14 mouse cellular contexts compared by ENCODE assay signal in the genomic region with DNA sequence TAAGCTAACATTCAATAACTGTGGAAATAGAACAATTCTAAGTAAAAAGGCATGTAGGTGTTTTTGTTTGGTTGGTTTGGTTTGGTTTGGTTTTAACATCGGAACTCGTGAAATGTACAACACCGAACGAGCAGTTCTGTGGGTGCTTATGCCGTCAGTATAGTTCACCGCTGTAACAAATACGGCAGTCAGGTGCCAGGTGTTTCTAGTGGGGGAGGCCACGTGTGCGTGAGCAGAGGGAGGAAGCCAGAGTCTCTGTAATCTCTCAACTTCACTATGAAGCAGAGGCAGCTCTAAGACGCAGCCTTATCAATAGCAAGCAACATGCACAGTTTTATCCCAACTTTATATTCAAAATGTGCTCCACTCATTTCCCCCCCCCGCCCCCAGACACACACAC. TPM values are rescaled to one million over a fixed set of nuclear protein-coding genes. Genes with fewer than 3 reads are reported as not detected.
A peak's percentile ranks its signal among the peaks of the same experiment; 100 is the strongest.
DNase-seq lines count a peak whose midpoint lies in the region; ATAC-seq and TF ChIP-seq lines count a peak whose summit lies in the region.
"Had no signal": no experiment of that assay in that cellular context is flagged by ENCODE, and none has a peak within 500 bp of the region (broad histone marks: within the 10 kb centered on the region; RNA-seq: fewer than 3 reads in every experiment).

No protein-coding gene starts in this region.

- peaks cover 10% of the 10 kb centered on the region for H3K4me1 ChIP-seq in kidney, embryonic 16.5 days (ENCODE audit: insufficient read depth, low read length)
- H3K4me1 ChIP-seq in MEL (ENCODE audit: control insufficient read depth in 1 of 2, insufficient read depth in 2 of 2, low read length in 2 of 2) = peaks cover 0 to 7% of the 10 kb centered on the region in 2 experiments; a peak in 2 of 4 replicates
- H3K4me1 ChIP-seq in forebrain, embryonic 11.5 days (replicated peaks; ENCODE audit: control insufficient read depth, insufficient read depth, low read length) = peaks cover 5% of the 10 kb centered on the region; the same call in 1 of the 2 replicates
- peaks cover 33 to 44% of the 10 kb centered on the region in 2 experiments for H3K4me1 ChIP-seq in liver, embryonic 14.5 days (replicated peaks; ENCODE audit: control insufficient read depth in 2 of 2, insufficient read depth in 2 of 2, low read length in 1 of 2)

- TF ChIP-seq POLR2A in MEL (IDR thresholded peaks at IDR 0.05; ENCODE audit: control insufficient read depth in 1 of 2, insufficient read depth in 1 of 2, low read depth in 1 of 2, low read length in 2 of 2, poor library complexity in 1 of 2) = no peak

- DNase-seq in kidney, postnatal 10 days = no peak
- DNase-seq in MEL (ENCODE audit: low read depth, low spot score) = peak; percentile 57
- no peak for DNase-seq in forebrain, embryonic 11.5 days (ENCODE audit: low spot score)
- DNase-seq in liver, embryonic 14.5 days (ENCODE audit: low read depth in 3 of 3, low spot score in 3 of 3) = no peak
- no peak for DNase-seq in natural killer cell, adult 2 months (ENCODE audit: low spot score in 2 of 2)
- no peak for DNase-seq in adrenal gland, postnatal 4 days (ENCODE audit: low spot score in 2 of 2)
- DNase-seq in right cerebral cortex, postnatal 14 days = no peak
- DNase-seq: adrenal gland, postnatal 36 days; gastrocnemius, postnatal 10 days; kidney, adult 2 months had no signal

- H3K9me3 ChIP-seq in kidney, embryonic 16.5 days (ENCODE audit: low read length) = no peaks in the 10 kb centered on the region
- H3K9me3 ChIP-seq in MEL (replicated peaks; ENCODE audit: insufficient read depth, low read length) = no peaks in the 10 kb centered on the region
- no peaks in the 10 kb centered on the region for H3K9me3 ChIP-seq in forebrain, embryonic 11.5 days (ENCODE audit: control insufficient read depth, low read length)
- H3K9me3 ChIP-seq in liver, embryonic 14.5 days (ENCODE audit: control insufficient read depth, low read length) = no peaks in the 10 kb centered on the region
- H3K9me3 ChIP-seq: G1E; limb, embryonic 15.5 days had no signal

- 0 out of 2 replicates have a peak overlapping the region, but pooled peaks have one; percentile 7 for H3K4me2 ChIP-seq in kidney, embryonic 16.5 days (replicated peaks; ENCODE audit: low read depth, low read length)
- peak overlapping the region; percentile 24; the same call in 1 of the 2 replicates for H3K4me2 ChIP-seq in forebrain, embryonic 11.5 days (ENCODE audit: low read depth, low read length, severe bottlenecking)
- H3K4me2 ChIP-seq in liver, embryonic 14.5 days (ENCODE audit: low read depth) = peak overlapping the region; percentile 0

- TF ChIP-seq RAD21 in MEL (IDR thresholded peaks at IDR 0.05; ENCODE audit: low read depth, low read length) = no peak

- peaks cover 24% of the 10 kb centered on the region for H3K27me3 ChIP-seq in kidney, embryonic 16.5 days (ENCODE audit: insufficient read depth, low read length)
- no peaks in the 10 kb centered on the region for H3K27me3 ChIP-seq in MEL (ENCODE audit: control insufficient read depth in 1 of 2, insufficient read depth in 2 of 2, low read length in 2 of 2)
- peaks cover 7% of the 10 kb centered on the region for H3K27me3 ChIP-seq in forebrain, embryonic 11.5 days (ENCODE audit: control insufficient read depth, insufficient read depth, low read length)
- H3K27me3 ChIP-seq in liver, embryonic 14.5 days (ENCODE audit: control insufficient read depth, insufficient read depth, low read length) = no peaks in the 10 kb centered on the region

- 0 out of 2 replicates have a peak overlapping the region, but pooled peaks have one; percentile 10 for H3K4me3 ChIP-seq in kidney, embryonic 16.5 days (ENCODE audit: low read length)
- H3K4me3 ChIP-seq in MEL (ENCODE audit: control insufficient read depth in 1 of 2, insufficient read depth in 1 of 2, low read depth in 2 of 2, low read length in 2 of 2) = peak overlapping the region; percentile 15 to 67
- H3K4me3 ChIP-seq in forebrain, embryonic 11.5 days (ENCODE audit: low read depth, low read length) = no peak overlapping the region
- no peak overlapping the region; a peak in 1 of 4 replicates for H3K4me3 ChIP-seq in liver, embryonic 14.5 days (ENCODE audit: insufficient read depth in 1 of 2, low read depth in 2 of 2, low read length in 2 of 2)

- H3K36me3 ChIP-seq in kidney, embryonic 16.5 days (ENCODE audit: insufficient read depth, low read length) = no peaks in the 10 kb centered on the region
- peaks cover 0 to 14% of the 10 kb centered on the region in 2 experiments; a peak in 2 of 4 replicates for H3K36me3 ChIP-seq in MEL (ENCODE audit: control insufficient read depth in 1 of 2, insufficient read depth in 2 of 2, low read length in 2 of 2)
- H3K36me3 ChIP-seq in forebrain, embryonic 11.5 days (ENCODE audit: control insufficient read depth, insufficient read depth, low read length) = no peaks in the 10 kb centered on the region
- H3K36me3 ChIP-seq in liver, embryonic 14.5 days (replicated peaks; ENCODE audit: control insufficient read depth, insufficient read depth, low read depth) = no peaks in the 10 kb centered on the region
- H3K36me3 ChIP-seq: G1E; limb, embryonic 15.5 days had no signal

- 47% methylated on average over 11 of the region's 11 CpGs for WGBS in kidney, embryonic 16.5 days
- 50% methylated on average over 11 of the region's 11 CpGs for WGBS in forebrain, embryonic 11.5 days
- WGBS in liver, embryonic 14.5 days (ENCODE audit: insufficient replicate concordance) = 41% methylated on average over 11 of the region's 11 CpGs

- ATAC-seq in kidney, embryonic 16.5 days (ENCODE audit: low FRiP score, low TSS enrichment) = no peak
- no peak for ATAC-seq in forebrain, embryonic 11.5 days (replicated peaks; ENCODE audit: low FRiP score)
- no peak for ATAC-seq in liver, embryonic 14.5 days (ENCODE audit: insufficient read depth)

- no peak for TF ChIP-seq CTCF in MEL (IDR thresholded peaks at IDR 0.05 in 2 of 3, conservative IDR thresholded peaks at IDR 0.05 in 1 of 3; ENCODE audit: control insufficient read depth in 1 of 3, insufficient read depth in 1 of 3, low read depth in 2 of 3, low read length in 3 of 3, poor library complexity in 1 of 3, severe bottlenecking in 1 of 3)
- TF ChIP-seq CTCF in liver, embryonic 14.5 days (IDR thresholded peaks at IDR 0.05; ENCODE audit: low read depth) = no peak

- H3K27ac ChIP-seq in kidney, embryonic 16.5 days (ENCODE audit: low read length) = no peak overlapping the region
- peak overlapping the region; percentile 17; the same call in 1 of the 2 replicates for H3K27ac ChIP-seq in MEL (ENCODE audit: control insufficient read depth, low read depth, low read length)
- no peak overlapping the region for H3K27ac ChIP-seq in forebrain, embryonic 11.5 days (ENCODE audit: low read depth, low read length)
- H3K27ac ChIP-seq in liver, embryonic 14.5 days = no peak overlapping the region
- H3K27ac ChIP-seq: limb, embryonic 15.5 days had no signal

- TF ChIP-seq EP300 in MEL (IDR thresholded peaks at IDR 0.05; ENCODE audit: low read depth in 1 of 2, low read length in 2 of 2) = no peak
- TF ChIP-seq EP300 in liver, embryonic 14.5 days (IDR thresholded peaks at IDR 0.05; ENCODE audit: low read depth) = no peak

- H3K79me2 ChIP-seq in MEL (ENCODE audit: control insufficient read depth, insufficient read depth, low read length, poor library complexity) = no peaks in the 10 kb centered on the region; the same call in 1 of the 2 replicates

- no peak overlapping the region for H3K9ac ChIP-seq in kidney, embryonic 16.5 days (replicated peaks; ENCODE audit: low read length)
- peak overlapping the region; percentile 49 for H3K9ac ChIP-seq in MEL (ENCODE audit: control insufficient read depth, low read depth, low read length, poor library complexity, severe bottlenecking)
- no peak overlapping the region for H3K9ac ChIP-seq in forebrain, embryonic 11.5 days (ENCODE audit: low read length)
- no peak overlapping the region for H3K9ac ChIP-seq in liver, embryonic 14.5 days (replicated peaks)
- H3K9ac ChIP-seq: limb, embryonic 15.5 days had no signal

TF ChIP-seq in MEL, 35 proteins besides CTCF, POLR2A, EP300 and RAD21:
- TF ChIP-seq GATA1 (IDR thresholded peaks at IDR 0.05; ENCODE audit: low read depth, low read length) = peak; percentile 38; the same call in 1 of the 2 replicates
- no peak for TF ChIP-seq POLR2AphosphoS2 (IDR thresholded peaks at IDR 0.05; ENCODE audit: low read length)

RNA-seq across cellular contexts. Expression of gene Fcgr4, which starts 16.9 kb away (rescaled TPM):
- polyA plus RNA-seq in kidney, embryonic 16.5 days (2015; fragmentation: Nextera tagmentation; extraction: Ambion mirVana) = 0.87 and 1.3 TPM in 2 replicates
- total RNA-seq in MEL (2012; rRNA removed) = not detected in 2 replicates
- polyA plus RNA-seq in MEL (2012; ENCODE audit: insufficient read depth in 1 of 2, insufficient read length in 2 of 2, low read depth in 1 of 2, low replicate concordance in 2 of 2, missing spikeins in 1 of 2) = not detected
- 0.21 and 0.35 TPM in 2 replicates for polyA plus RNA-seq in forebrain, embryonic 11.5 days (2014; fragmentation: Nextera tagmentation; extraction: Ambion mirVana)
- polyA plus RNA-seq in liver, embryonic 14.5 days (2012; rRNA removed) = 1.9 and 2.6 TPM in 2 replicates
- polyA plus RNA-seq in liver, embryonic 14.5 days (2014; fragmentation: Nextera tagmentation; extraction: Ambion mirVana) = 1.7 and 2.0 TPM in 2 replicates
- 1 to 10 TPM; 1.8 to 2.1 TPM for total RNA-seq in adrenal gland, postnatal 4 days (2021)
- polyA plus RNA-seq: neural tube, embryonic 14.5 days had no signal

RNA-seq across cellular contexts. Expression of gene Fcgr3, which starts 29.1 kb away (rescaled TPM):
- polyA plus RNA-seq in kidney, embryonic 16.5 days (2015; fragmentation: Nextera tagmentation; extraction: Ambion mirVana) = 8.8 and 9.0 TPM in 2 replicates
- 0.39 and 0.62 TPM in 2 replicates for total RNA-seq in MEL (2012; rRNA removed)
- polyA plus RNA-seq in MEL (2012; ENCODE audit: insufficient read depth in 1 of 2, insufficient read length in 2 of 2, low read depth in 1 of 2, low replicate concordance in 2 of 2, missing spikeins in 1 of 2) = 1 to 10 TPM in 1 of 2 experiments, not detected in 1; 6.1 TPM
- polyA plus RNA-seq in forebrain, embryonic 11.5 days (2014; fragmentation: Nextera tagmentation; extraction: Ambion mirVana) = 4.3 TPM in 2 replicates
- polyA plus RNA-seq in liver, embryonic 14.5 days (2012; rRNA removed) = 12.7 and 14.6 TPM in 2 replicates
- 19.2 and 24.6 TPM in 2 replicates for polyA plus RNA-seq in liver, embryonic 14.5 days (2014; fragmentation: Nextera tagmentation; extraction: Ambion mirVana)
- 10 to 100 TPM; 13.8 to 15.7 TPM for total RNA-seq in adrenal gland, postnatal 4 days (2021)

RNA-seq across cellular contexts. Expression of gene Fcgr2b, which starts 59.3 kb away (rescaled TPM):
- polyA plus RNA-seq in kidney, embryonic 16.5 days (2015; fragmentation: Nextera tagmentation; extraction: Ambion mirVana) = 2.6 and 3.9 TPM in 2 replicates
- 4.7 and 6.4 TPM in 2 replicates for total RNA-seq in MEL (2012; rRNA removed)
- polyA plus RNA-seq in MEL (2012; ENCODE audit: insufficient read depth in 1 of 2, insufficient read length in 2 of 2, low read depth in 1 of 2, low replicate concordance in 2 of 2, missing spikeins in 1 of 2) = 1 to 10 TPM in 1 of 2 experiments, not detected in 1; 8.2 TPM
- 0.31 TPM in 1 of 2 replicates, not detected in the other for polyA plus RNA-seq in forebrain, embryonic 11.5 days (2014; fragmentation: Nextera tagmentation; extraction: Ambion mirVana)
- polyA plus RNA-seq in liver, embryonic 14.5 days (2012; rRNA removed) = 2.2 and 3.3 TPM in 2 replicates
- polyA plus RNA-seq in liver, embryonic 14.5 days (2014; fragmentation: Nextera tagmentation; extraction: Ambion mirVana) = 2.4 and 3.4 TPM in 2 replicates
- total RNA-seq in adrenal gland, postnatal 4 days (2021) = 10 to 100 TPM in 1 of 2 experiments, 1 to 10 TPM in 1; 7.0 to 11.3 TPM

Comparison
In these comparisons a context has a peak if more than half of its experiments do, and no peak if none do; other contexts are left out.
1. H3K4me3 ChIP-seq: peak in kidney, embryonic 16.5 days (single experiment) and MEL (2 of 2); none in forebrain, embryonic 11.5 days (single experiment) and liver, embryonic 14.5 days (0 of 2).
2. Peak in every context shown above with its lines, with median percentiles within 50 percentile points of each other: H3K4me2 ChIP-seq.